ENCODE assay signal across 8 mouse cellular contexts in genomic region chrX:85777141-85777540, GRCm38 (mm10). TPM values are rescaled to one million over a fixed set of nuclear protein-coding genes. Genes with fewer than 3 reads are reported as not detected.
DNase-seq lines count a peak whose midpoint lies in the region; ATAC-seq and TF ChIP-seq lines count a peak whose summit lies in the region.

No protein-coding gene starts in this region.

- peak overlapping the region; percentile 49 for H3K4me3 ChIP-seq in heart, embryonic 11.5 days (ENCODE audit: low read depth, low read length)
- H3K4me3 ChIP-seq in kidney, embryonic 15.5 days (replicated peaks), result peak overlapping the region; percentile 55
- H3K4me3 ChIP-seq in testis, adult 2 months (ENCODE audit: control insufficient read depth, low read depth, low read length), result peak overlapping the region; percentile 74

- peak overlapping the region; percentile 92 for H3K27ac ChIP-seq in heart, embryonic 11.5 days (ENCODE audit: low read depth, low read length)
- peak overlapping the region; percentile 96 for H3K27ac ChIP-seq in kidney, embryonic 15.5 days
- H3K27ac ChIP-seq in testis, adult 2 months (ENCODE audit: control insufficient read depth, insufficient read depth, low read depth, low read length), result peak overlapping the region; percentile 76; the same call in 1 of the 2 replicates

- peak overlapping the region; percentile 74 for H3K9ac ChIP-seq in heart, embryonic 11.5 days (ENCODE audit: low read depth, low read length)
- peak overlapping the region; percentile 52; the same call in 1 of the 2 replicates for H3K9ac ChIP-seq in kidney, embryonic 15.5 days

- H3K4me1 ChIP-seq in heart, embryonic 11.5 days (ENCODE audit: control insufficient read depth, insufficient read depth, low read length), result no peaks in the 10 kb centered on the region
- H3K4me1 ChIP-seq in kidney, embryonic 15.5 days, result no peaks in the 10 kb centered on the region
- no peaks in the 10 kb centered on the region for H3K4me1 ChIP-seq in testis, adult 2 months (ENCODE audit: control insufficient read depth, insufficient read depth, low read length)

- DNase-seq in adrenal gland, postnatal 10 days, result peak; percentile 55
- no peak for DNase-seq in adrenal gland, adult 2 months
- DNase-seq in urinary bladder, postnatal 14 days (ENCODE audit: low spot score), result peak; percentile 31
- DNase-seq in urinary bladder, postnatal 4 days (ENCODE audit: low spot score in 2 of 2), result no peak
- peak; percentile 47 for DNase-seq in lung, postnatal 14 days

- no peaks in the 10 kb centered on the region for H3K36me3 ChIP-seq in heart, embryonic 11.5 days (ENCODE audit: control insufficient read depth, insufficient read depth, low read length)
- no peaks in the 10 kb centered on the region for H3K36me3 ChIP-seq in kidney, embryonic 15.5 days
- H3K36me3 ChIP-seq in testis, adult 2 months (ENCODE audit: control insufficient read depth, insufficient read depth, low read length), result no peaks in the 10 kb centered on the region

- 18% methylated on average over 17 of the region's 17 CpGs for WGBS in heart, embryonic 11.5 days (ENCODE audit: insufficient replicate concordance)
- 21% methylated on average over 17 of the region's 17 CpGs for WGBS in kidney, embryonic 15.5 days

- H3K9me3 ChIP-seq in heart, embryonic 11.5 days (replicated peaks; ENCODE audit: control insufficient read depth, low read length), result no peaks in the 10 kb centered on the region
- no peaks in the 10 kb centered on the region for H3K9me3 ChIP-seq in kidney, embryonic 15.5 days (replicated peaks)

- no peak for TF ChIP-seq CTCF in testis, adult 2 months (IDR thresholded peaks at IDR 0.05; ENCODE audit: control insufficient read depth, insufficient read depth, insufficient replicate concordance, low read depth, low read length)

- peak; percentile 64 for ATAC-seq in heart, embryonic 11.5 days (replicated peaks; ENCODE audit: insufficient number of reproducible peaks, low FRiP score, low TSS enrichment)
- ATAC-seq in kidney, embryonic 15.5 days (replicated peaks; ENCODE audit: low FRiP score), result peak; percentile 76

- H3K27me3 ChIP-seq in heart, embryonic 11.5 days (ENCODE audit: control insufficient read depth, insufficient read depth, low read length), result no peaks in the 10 kb centered on the region
- no peaks in the 10 kb centered on the region for H3K27me3 ChIP-seq in kidney, embryonic 15.5 days
- H3K27me3 ChIP-seq in testis, adult 2 months (ENCODE audit: control insufficient read depth, insufficient read depth, low read length), result no peaks in the 10 kb centered on the region

- H3K4me2 ChIP-seq in heart, embryonic 11.5 days, result peak overlapping the region; percentile 60
- peak overlapping the region; percentile 65 for H3K4me2 ChIP-seq in kidney, embryonic 15.5 days

- TF ChIP-seq POLR2A in testis, adult 2 months (IDR thresholded peaks at IDR 0.05; ENCODE audit: control insufficient read depth, low read depth, low read length), result no peak

RNA-seq across cellular contexts. Expression of gene Gk, which starts 0.5 kb away (rescaled TPM):
- total RNA-seq in adrenal gland, postnatal 10 days (2021), result 100 to 1,000 TPM in 1 of 2 experiments, 10 to 100 TPM in 1; 93.0 to 113 TPM
- total RNA-seq in adrenal gland, adult 2 months (2021), result 100 to 1,000 TPM in 1 of 2 experiments, 10 to 100 TPM in 1; 29.2 to 106 TPM
- 0.99 and 1.1 TPM in 2 replicates for polyA plus RNA-seq in adrenal gland, adult 2 months (2012; rRNA removed)
- polyA plus RNA-seq in heart, embryonic 11.5 days (2014; fragmentation: Nextera tagmentation; extraction: Ambion mirVana), result 15.3 and 19.2 TPM in 2 replicates
- 33.5 and 34.6 TPM in 2 replicates for polyA plus RNA-seq in kidney, embryonic 15.5 days (2015; fragmentation: Nextera tagmentation; extraction: Ambion mirVana)
- polyA plus RNA-seq in testis, adult 2 months (2012; rRNA removed), result 0.69 and 1.5 TPM in 2 replicates

Comparison
In these comparisons a context has a peak if more than half of its experiments do, and no peak if none do; other contexts are left out.
1. DNase-seq: peak in adrenal gland, postnatal 10 days (single experiment), urinary bladder, postnatal 14 days (single experiment) and lung, postnatal 14 days (single experiment); none in adrenal gland, adult 2 months (single experiment) and urinary bladder, postnatal 4 days (0 of 2).
2. Peak in every context shown above with its lines, with median percentiles within 50 percentile points of each other: H3K27ac ChIP-seq and H3K4me3 ChIP-seq.